Mouse (Mus musculus) myocyte (in vitro differentiated cells): ENCODE results near the gene Smyd1.

ENCODE experiments used
- CEBPB ChIP-seq: IDR thresholded peaks from 2 replicates; pipeline ENCODE4 v1.6.1; 2011; ENCODE audit warnings: mild to moderate bottlenecking, moderate library complexity; ENCODE audit not compliant: poor library complexity, insufficient read depth, severe bottlenecking
- E2F4 ChIP-seq: IDR thresholded peaks from one replicate; pipeline ENCODE4 v1.6.1; 2011; ENCODE audit warnings: mild to moderate bottlenecking, control low read depth, moderate library complexity; ENCODE audit not compliant: insufficient read depth
- MAX ChIP-seq: IDR thresholded peaks from one replicate; pipeline ENCODE4 v1.6.1; 2011; ENCODE audit warnings: low read depth, mild to moderate bottlenecking, control low read depth
- MYOD1 ChIP-seq, 3 experiments: IDR thresholded peaks; one replicate each; pipeline ENCODE4 v1.6.1; 2011; ENCODE audit warnings: control low read depth in 2 of 3, low read depth in 2 of 3, mild to moderate bottlenecking in 2 of 3, moderate library complexity in 1 of 3; ENCODE audit not compliant: insufficient read length in 2 of 3, control insufficient read depth in 1 of 3
- MYOG ChIP-seq, 3 experiments: IDR thresholded peaks; one replicate each; pipeline ENCODE4 v1.6.1; 2011; ENCODE audit warnings: control low read depth in 2 of 3, low read depth in 2 of 3, mild to moderate bottlenecking in 2 of 3; ENCODE audit not compliant: insufficient read length in 2 of 3, control insufficient read depth in 1 of 3, insufficient read depth in 1 of 3
- POLR2A ChIP-seq: IDR thresholded peaks from one replicate; pipeline ENCODE4 v1.6.1; 2011; ENCODE audit warnings: low read depth, mild to moderate bottlenecking, control low read depth, moderate library complexity; ENCODE audit not compliant: insufficient read length
- POLR2AphosphoS2 ChIP-seq: IDR thresholded peaks from one replicate; pipeline ENCODE4 v1.6.1; 2011; ENCODE audit warnings: low read depth, control low read depth; ENCODE audit not compliant: insufficient read length
- REST ChIP-seq: IDR thresholded peaks from one replicate; pipeline ENCODE4 v1.6.1; 2011; ENCODE audit warnings: mild to moderate bottlenecking, control low read depth, moderate library complexity; ENCODE audit not compliant: insufficient read depth, insufficient read length
- SRF ChIP-seq: IDR thresholded peaks from one replicate; pipeline ENCODE4 v1.6.1; 2011; ENCODE audit warnings: low read depth; ENCODE audit not compliant: control insufficient read depth, insufficient read length
- TCF12 ChIP-seq: IDR thresholded peaks from one replicate; pipeline ENCODE4 v1.6.1; 2011; ENCODE audit warnings: mild to moderate bottlenecking, control low read depth; ENCODE audit not compliant: poor library complexity, insufficient read depth, severe bottlenecking
- TCF3 ChIP-seq: IDR thresholded peaks from one replicate; pipeline ENCODE4 v1.6.1; 2011; ENCODE audit warnings: low read depth, control low read depth; ENCODE audit not compliant: insufficient read length
- USF1 ChIP-seq: IDR thresholded peaks from one replicate; pipeline ENCODE4 v1.6.1; 2011; ENCODE audit warnings: low read depth, mild to moderate bottlenecking, control low read depth, moderate library complexity

DNA sequence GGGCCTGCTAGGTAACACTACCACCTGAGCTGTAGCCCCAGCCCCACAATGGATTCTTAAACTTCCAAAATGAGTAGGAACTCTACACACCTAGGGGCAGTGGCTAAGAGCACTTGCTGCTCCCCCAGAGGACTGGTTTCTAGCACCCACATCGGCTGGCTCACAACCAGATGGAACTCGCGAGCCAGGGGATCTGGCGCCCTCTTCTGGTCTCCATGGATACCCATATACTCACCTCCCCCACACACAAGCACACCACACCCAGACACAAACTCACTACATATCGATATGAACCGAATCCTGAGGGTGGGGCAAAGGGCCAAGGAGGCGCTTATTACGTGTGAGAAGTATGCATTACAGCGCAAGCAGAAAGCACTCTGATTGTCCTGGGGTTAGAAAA lies 26.0 kb upstream of the Smyd1 start:
- TF ChIP-seq E2F4 (no peak), MYOG (IDR thresholded peaks at IDR 0.05; ENCODE audit: control insufficient read depth in 1 of 3, insufficient read depth in 1 of 3, insufficient read length in 2 of 3, low read depth in 2 of 3) (no peak), POLR2A (no peak), POLR2AphosphoS2 (no peak), MYOD1 (IDR thresholded peaks at IDR 0.05; ENCODE audit: control insufficient read depth in 1 of 3, insufficient read length in 2 of 3, low read depth in 2 of 3) (no peak), TCF3 (no peak), MAX (no peak), USF1 (no peak), TCF12 (no peak), REST (no peak), SRF (no peak), CEBPB (no peak)
